Mouse (Mus musculus) cerebellum, adult 8-10 months (tissue): ENCODE results near the gene Hist1h2ap.
A peak's percentile ranks its signal among the peaks of the same experiment; 100 is the strongest.
"Not testable (repeated sequence)": the region's sequence is repeated elsewhere in the genome, so short reads cannot be mapped to it uniquely, and the experiment has no call there.

Source experiments
- DNase-seq: peaks from one replicate; pipeline ENCODE4 v3.0.0; 2022

Hist1h2ap gene

GRCm38 (mm10) chr13:21833461-21833860 lies at the start of gene Hist1h2ap, which contains the start of gene Hist1h2br:
Hist1h2ap (minus strand) TSS chr13:21833507.
Hist1h2br (plus strand) TSS chr13:21833743.
- not testable (repeated sequence) for DNase-seq

- DNase-seq: peak; percentile 5
These were observed 49.6 kb upstream of the Hist1h2ap start for GRCm38 (mm10) chr13:21882760-21883405.

GRCm38 (mm10) chr13:21881878-21882669 lies 48.8 kb upstream of the Hist1h2ap start:
- no peak for DNase-seq

- DNase-seq: no peak
These were observed 47.4 kb upstream of the Hist1h2ap start for GRCm38 (mm10) chr13:21880735-21881134.

- not testable (repeated sequence) for DNase-seq
These were observed 32.2 kb upstream of the Hist1h2ap start for GRCm38 (mm10) chr13:21865503-21865902.

GRCm38 (mm10) chr13:21861608-21862007 lies 28.3 kb upstream of the Hist1h2ap start:
- DNase-seq: no peak

GRCm38 (mm10) chr13:21855698-21856162 lies 22.4 kb upstream of the Hist1h2ap start:
- DNase-seq: peak; percentile 79

- DNase-seq: peak; percentile 90
These were observed 21.8 kb upstream of the Hist1h2ap start for GRCm38 (mm10) chr13:21855146-21855545.

- DNase-seq: no peak
These were observed 19.1 kb upstream of the Hist1h2ap start for GRCm38 (mm10) chr13:21852215-21852945.

GRCm38 (mm10) chr13:21850696-21851095 lies 17.4 kb upstream of the Hist1h2ap start:
- DNase-seq: not testable (repeated sequence)

- no peak for DNase-seq
These were observed 14.6 kb upstream of the Hist1h2ap start for GRCm38 (mm10) chr13:21847883-21848282.

GRCm38 (mm10) chr13:21846356-21846755 lies 13.0 kb upstream of the Hist1h2ap start:
- not testable (repeated sequence) for DNase-seq

- not testable (repeated sequence) for DNase-seq
These were observed 7.2 kb upstream of the Hist1h2ap start for GRCm38 (mm10) chr13:21840508-21840907.

GRCm38 (mm10) chr13:21831418-21832394 lies 1.6 kb downstream of the Hist1h2ap start, which contains the start of gene Hist1h4n:
Hist1h4n (minus strand) TSS chr13:21832196.
- DNase-seq: not testable (repeated sequence)

- no peak for DNase-seq
These were observed 3.0 kb downstream of the Hist1h2ap start for GRCm38 (mm10) chr13:21830344-21830743.

GRCm38 (mm10) chr13:21828511-21828910 lies 4.8 kb downstream of the Hist1h2ap start:
- no peak for DNase-seq

- DNase-seq: not testable (repeated sequence)
These were observed 13.0 kb downstream of the Hist1h2ap start for GRCm38 (mm10) chr13:21820082-21820890.

GRCm38 (mm10) chr13:21812092-21812491 lies 21.2 kb downstream of the Hist1h2ap start:
- DNase-seq: not testable (repeated sequence)

GRCm38 (mm10) chr13:21811539-21811938 lies 21.8 kb downstream of the Hist1h2ap start, which contains the start of gene Hist1h4m:
Hist1h4m (plus strand) TSS chr13:21811746.
- DNase-seq: not testable (repeated sequence)

GRCm38 (mm10) chr13:21811074-21811473 lies 22.2 kb downstream of the Hist1h2ap start:
- not testable (repeated sequence) for DNase-seq

GRCm38 (mm10) chr13:21810073-21810472 lies 23.2 kb downstream of the Hist1h2ap start, which contains the start of the genes Hist1h2bq and Hist1h2ao:
Hist1h2bq (minus strand) TSS chr13:21810197.
Hist1h2ao (plus strand) TSS chr13:21810465.
- DNase-seq: not testable (repeated sequence)
